Mouse (Mus musculus) small intestine, adult 2 months (tissue): ENCODE data around the gene Itprip. TPM values are rescaled to one million over a fixed set of nuclear protein-coding genes. Genes with fewer than 3 reads are reported as not detected.

Source experiments
- H3K27ac ChIP-seq: fragments of 200-500 bp; 2 replicates; pipeline ENCODE4 v1.5.1; 2012; ENCODE audit warnings: low read depth, low read length, control low read depth, inconsistent platforms; ENCODE audit not compliant: insufficient read depth
- H3K27me3 ChIP-seq: fragments of 200-500 bp; 2 replicates; pipeline ENCODE4 v1.6.1; 2012; ENCODE audit warnings: mild to moderate bottlenecking, moderate library complexity, low read length, inconsistent platforms; ENCODE audit not compliant: control insufficient read depth, insufficient read depth
- H3K36me3 ChIP-seq: fragments of 200-500 bp; 2 replicates; pipeline ENCODE4 v1.6.1; 2012; ENCODE audit warnings: mild to moderate bottlenecking, low read length, control low read depth, inconsistent platforms; ENCODE audit not compliant: control insufficient read depth, insufficient read depth
- H3K4me1 ChIP-seq: fragments of 200-500 bp; 2 replicates; pipeline ENCODE4 v1.6.1; 2012; ENCODE audit warnings: low read length, inconsistent platforms, mixed read lengths; ENCODE audit not compliant: control insufficient read depth, insufficient read depth, insufficient read length
- H3K4me3 ChIP-seq: fragments of 200-500 bp; 2 replicates; pipeline ENCODE4 v1.5.1; 2012; ENCODE audit warnings: low read depth, mild to moderate bottlenecking, control low read depth, inconsistent platforms, low read length, moderate library complexity
- CTCF ChIP-seq: fragments of 200-500 bp; IDR thresholded peaks from 2 replicates; pipeline ENCODE4 v1.5.1; 2012; ENCODE audit warnings: low read depth, mild to moderate bottlenecking, control low read depth, inconsistent platforms, low read length, moderate library complexity, mixed read lengths; ENCODE audit not compliant: insufficient replicate concordance, insufficient read length; ENCODE audit errors: extremely low read depth
- POLR2A ChIP-seq: fragments of 200-500 bp; IDR thresholded peaks from 2 replicates; pipeline ENCODE4 v1.6.1; 2012; ENCODE audit warnings: low read depth, mild to moderate bottlenecking, control low read depth, inconsistent platforms, low read length, moderate library complexity
- WGBS: fragments of 180-500 bp; shearing (Covaris S2); methylation state at CpG from one replicate; pipeline ENCODE4 v1.1.7; 2018; 5-methylcytosine and 5-hydroxymethylcytosine counted together
- polyA plus RNA-seq: library from polyadenylated mRNA; depleted of rRNA; stranded (reverse); fragments of >200 nt; gene quantifications from 2 replicates; pipeline ENCODE4 v1.2.3, GENCODE M21; 2012

Itprip gene
- polyA plus RNA-seq, 1 experiment, result 3.2 TPM

GRCm38 (mm10) chr19:47914191-47914590 is 4.9 kb downstream of the Itprip start:
- TF ChIP-seq CTCF (no peak), POLR2A (no peak)
- peaks cover 13% of the 10 kb centered on the region for H3K4me1 ChIP-seq

GRCm38 (mm10) chr19:47913344-47913743 is 5.8 kb downstream of the Itprip start:
- Histone ChIP-seq H3K4me1 (peaks cover 12% of the 10 kb centered on the region), H3K36me3 (no peaks in the 10 kb centered on the region), H3K27me3 (no peaks in the 10 kb centered on the region), H3K4me3 (no peak overlapping the region), H3K27ac (no peak overlapping the region)
- TF ChIP-seq POLR2A (no peak), CTCF (no peak)
- 94% methylated on average over 7 of the region's 7 CpGs for WGBS

More at GRCm38 (mm10) chr19:47914191-47914590, 4.9 kb downstream of the Itprip start:
- Histone ChIP-seq H3K27ac (no peak overlapping the region), H3K27me3 (no peaks in the 10 kb centered on the region), H3K4me3 (no peak overlapping the region), H3K36me3 (no peaks in the 10 kb centered on the region)
- 85% methylated on average over 4 of the region's 4 CpGs for WGBS

GRCm38 (mm10) chr19:47910751-47911150 is 8.3 kb downstream of the Itprip start:
- TF ChIP-seq CTCF, result no peak
- no peak for TF ChIP-seq POLR2A
- 73% methylated on average over 4 of the region's 4 CpGs for WGBS

GRCm38 (mm10) chr19:47910117-47910618 is 8.9 kb downstream of the Itprip start:
- Histone ChIP-seq H3K36me3 (no peaks in the 10 kb centered on the region), H3K4me3 (no peak overlapping the region), H3K4me1 (peaks cover 8% of the 10 kb centered on the region), H3K27ac (peak overlapping the region; percentile 25), H3K27me3 (no peaks in the 10 kb centered on the region)
- 51% methylated on average over 4 of the region's 4 CpGs for WGBS
- no peak for TF ChIP-seq POLR2A
- TF ChIP-seq CTCF, result no peak

More at GRCm38 (mm10) chr19:47910751-47911150, 8.3 kb downstream of the Itprip start:
- H3K36me3 ChIP-seq, result no peaks in the 10 kb centered on the region
- no peak overlapping the region for H3K27ac ChIP-seq
- peaks cover 8% of the 10 kb centered on the region for H3K4me1 ChIP-seq
- H3K4me3 ChIP-seq, result no peak overlapping the region
- no peaks in the 10 kb centered on the region for H3K27me3 ChIP-seq

GRCm38 (mm10) chr19:47909387-47910116 is 9.5 kb downstream of the Itprip start:
- Histone ChIP-seq H3K27ac (peak overlapping the region; percentile 25), H3K27me3 (no peaks in the 10 kb centered on the region), H3K36me3 (no peaks in the 10 kb centered on the region), H3K4me3 (peak overlapping the region; percentile 25), H3K4me1 (peaks cover 8% of the 10 kb centered on the region)
- WGBS, result 31% methylated on average over 10 of the region's 10 CpGs
- TF ChIP-seq POLR2A (no peak), CTCF (no peak)

- no peak overlapping the region for H3K27ac ChIP-seq
- TF ChIP-seq POLR2A, result no peak
- no peak for TF ChIP-seq CTCF
- no peaks in the 10 kb centered on the region for H3K27me3 ChIP-seq
- no peak overlapping the region for H3K4me3 ChIP-seq
- WGBS, result 50% methylated on average over 6 of the region's 6 CpGs
- H3K4me1 ChIP-seq, result peaks cover 8% of the 10 kb centered on the region
- H3K36me3 ChIP-seq, result no peaks in the 10 kb centered on the region
Observed at GRCm38 (mm10) chr19:47908961-47909371, 10.1 kb downstream of the Itprip start.

- H3K4me3 ChIP-seq, result no peak overlapping the region
- 78% methylated on average over 9 of the region's 9 CpGs for WGBS
- H3K4me1 ChIP-seq, result peaks cover 8% of the 10 kb centered on the region
- H3K27me3 ChIP-seq, result no peaks in the 10 kb centered on the region
- TF ChIP-seq CTCF (no peak), POLR2A (no peak)
- H3K36me3 ChIP-seq, result no peaks in the 10 kb centered on the region
- no peak overlapping the region for H3K27ac ChIP-seq
Observed at GRCm38 (mm10) chr19:47907596-47907995, 11.5 kb downstream of the Itprip start.
